Mouse (Mus musculus) cortical plate, adult 2 months (tissue): ENCODE measurements around the gene St5.

Source experiments
- CTCF ChIP-seq: fragments of 200-500 bp; IDR thresholded peaks from 2 replicates; pipeline ENCODE4 v1.5.1; 2011; ENCODE audit warnings: mild to moderate bottlenecking, control low read depth, low read length; ENCODE audit not compliant: insufficient read depth; ENCODE audit errors: extremely low read depth
- POLR2A ChIP-seq: fragments of 200-500 bp; IDR thresholded peaks from 2 replicates; pipeline ENCODE4 v1.6.1; 2011; ENCODE audit warnings: mild to moderate bottlenecking, low read length, control low read depth; ENCODE audit not compliant: insufficient read depth; ENCODE audit errors: extremely low read depth

GRCm38 (mm10) chr7:109492616-109493318, 210.6 kb downstream of the St5 start:
- no peak for TF ChIP-seq CTCF
- TF ChIP-seq POLR2A, result 0 out of 2 replicates have a peak, but pooled peaks have one; percentile 34
